Mouse (Mus musculus): ENCODE measurements around the gene Cacnb1. TPM values are rescaled to one million over a fixed set of nuclear protein-coding genes. Genes with fewer than 3 reads are reported as not detected.

Gene Cacnb1
- polyA plus RNA-seq, 1 experiment from 2014 or later = 6.5 TPM

DNA sequence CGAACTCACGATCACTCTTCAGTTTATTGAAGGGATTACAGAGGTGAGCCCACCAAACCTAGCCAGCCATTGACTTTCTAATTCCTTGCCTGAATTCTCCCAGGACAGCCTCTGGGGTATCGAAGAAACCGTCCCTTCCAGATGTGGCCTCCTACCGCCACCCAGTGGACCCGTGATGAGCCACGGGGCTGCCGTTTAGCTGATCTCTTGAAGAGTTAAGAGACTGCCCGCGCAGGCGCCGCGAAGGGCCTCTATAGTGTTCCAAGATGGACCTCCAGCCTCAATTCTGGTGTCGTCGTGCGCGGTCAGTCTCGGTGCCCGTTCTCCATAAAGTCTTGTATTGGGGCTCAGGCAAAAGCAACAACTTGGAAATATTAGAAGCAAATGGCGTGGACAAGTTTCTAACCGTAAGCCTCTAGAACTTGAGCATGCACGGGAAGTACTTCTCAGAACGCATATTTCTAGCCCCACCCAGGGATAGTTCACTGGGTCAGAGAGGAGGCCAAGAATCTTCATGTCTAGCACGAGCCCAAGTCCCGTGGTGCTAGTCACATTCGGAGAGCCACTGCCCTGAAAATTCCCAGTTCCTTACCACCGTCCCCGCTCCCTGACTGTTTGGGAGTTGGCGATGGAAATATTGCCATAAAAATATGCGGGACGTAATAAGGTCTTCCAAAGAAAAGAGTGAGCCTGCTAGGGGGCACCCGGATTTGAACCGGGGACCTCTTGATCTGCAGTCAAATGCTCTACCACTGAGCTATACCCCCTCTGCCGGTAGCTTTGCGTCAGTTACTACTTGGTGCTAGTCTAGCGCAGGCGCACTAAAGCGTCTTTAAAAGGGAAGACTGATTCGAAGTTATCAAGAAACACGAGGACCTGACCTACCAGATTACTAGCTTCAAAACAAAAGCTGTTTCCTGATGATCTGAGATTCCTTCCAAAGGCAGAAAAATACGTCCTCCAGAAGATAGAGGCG, 35.0 kb downstream of the Cacnb1 start:
- peaks cover 55% of the 10 kb centered on the region for H3K27me3 ChIP-seq (ENCODE audit: low read depth, poor library complexity, severe bottlenecking)
- peak overlapping the region; percentile 85 for H3K27ac ChIP-seq
- no peaks in the 10 kb centered on the region for H3K9me3 ChIP-seq (replicated peaks)
- peak; percentile 93 for DNase-seq (ENCODE audit: low spot score)
- no peaks in the 10 kb centered on the region for H3K36me3 ChIP-seq
- H3K4me1 ChIP-seq = peaks cover 33% of the 10 kb centered on the region
- peak overlapping the region; percentile 94 for H3K4me3 ChIP-seq
- under 1% methylated on average over 42 of the region's 42 CpGs for WGBS

DNA sequence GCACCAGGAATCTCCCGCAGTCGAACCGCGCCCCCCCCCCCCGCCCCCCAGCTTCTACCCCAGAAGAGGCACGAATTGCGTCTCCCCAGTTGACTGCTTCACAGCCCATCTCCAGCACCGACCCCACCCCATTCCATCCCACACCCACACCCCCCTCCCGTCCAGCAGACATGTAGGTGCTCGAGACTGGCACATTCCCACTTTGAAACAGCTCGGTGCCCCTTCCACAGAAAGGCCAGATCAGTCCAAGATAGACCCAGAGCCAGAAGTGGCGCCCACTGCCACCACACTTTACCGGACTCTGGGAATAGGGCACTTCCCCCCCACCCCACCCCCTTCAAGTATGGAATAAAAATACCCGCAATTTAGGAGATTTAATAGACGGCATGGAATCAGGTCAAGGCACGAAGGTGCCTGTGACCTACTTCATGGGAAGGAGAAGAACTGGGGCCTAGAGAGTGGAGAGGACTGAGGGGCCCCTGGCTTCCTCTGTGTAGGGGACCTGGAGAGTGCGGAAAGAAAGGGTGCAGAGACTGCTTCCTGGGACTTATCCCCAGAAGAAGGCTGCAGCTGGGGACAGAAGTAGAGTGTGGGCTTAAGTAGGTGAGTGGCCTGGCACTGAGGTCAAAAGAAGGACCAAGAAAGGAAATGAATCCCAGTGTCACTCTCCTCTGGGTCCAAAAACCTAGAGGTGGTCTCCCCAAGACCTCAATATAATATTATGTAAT, 35.9 kb downstream of the Cacnb1 start:
- peak; percentile 38 for DNase-seq (ENCODE audit: low spot score)
- Histone ChIP-seq H3K36me3 (no peaks in the 10 kb centered on the region), H3K4me1 (peaks cover 33% of the 10 kb centered on the region), H3K4me3 (peak overlapping the region; percentile 94), H3K27me3 (ENCODE audit: low read depth, poor library complexity, severe bottlenecking) (peaks cover 57% of the 10 kb centered on the region), H3K9me3 (replicated peaks) (no peaks in the 10 kb centered on the region), H3K27ac (peak overlapping the region; percentile 54)
- 29% methylated on average over 16 of the region's 17 CpGs for WGBS

DNA sequence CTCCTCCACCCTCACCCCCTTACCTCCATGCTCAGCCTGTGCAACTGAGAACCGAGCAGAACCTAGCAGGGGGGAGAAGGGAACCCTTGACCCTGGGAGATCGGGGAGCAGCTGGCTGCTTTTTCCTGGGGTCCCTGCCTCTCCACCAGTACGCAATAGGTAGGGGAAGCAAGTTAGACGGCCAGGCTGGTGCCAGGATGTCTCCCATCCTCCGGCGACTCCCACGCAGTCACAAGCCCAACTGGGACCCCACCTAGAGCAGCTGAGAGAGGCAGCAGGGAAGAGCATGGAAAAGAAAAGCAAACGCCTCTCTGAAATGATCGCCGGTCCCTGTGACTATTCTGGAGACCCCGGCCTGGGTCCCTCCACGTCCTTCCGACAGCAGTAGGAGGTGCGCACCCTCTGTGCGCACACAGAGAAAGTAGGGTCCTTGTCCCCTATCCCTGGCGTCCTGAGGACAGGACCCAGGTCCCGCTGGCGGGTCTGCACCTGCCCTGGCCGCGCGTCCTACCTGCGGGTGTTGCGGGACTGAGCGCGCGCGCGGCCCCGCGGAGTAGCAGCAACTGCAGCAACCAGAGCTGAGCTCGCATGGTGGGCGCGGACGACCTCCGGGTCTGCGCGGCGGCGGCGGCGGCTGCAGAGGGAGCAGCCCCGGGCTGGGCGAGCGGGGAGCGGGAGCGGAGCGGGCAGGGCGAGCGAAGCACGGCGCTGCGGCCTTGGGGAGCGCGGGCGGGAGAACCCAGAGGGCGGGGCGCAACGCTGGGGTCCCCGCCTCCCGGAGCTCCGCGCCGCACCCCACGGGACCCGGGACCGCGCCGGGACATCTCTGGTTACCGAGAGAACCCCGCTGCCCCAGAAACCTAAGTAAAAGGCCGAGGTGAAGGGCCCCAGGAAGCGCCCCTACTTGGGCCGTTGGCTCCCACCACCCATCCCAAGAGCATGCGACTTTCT, 36.8 kb downstream of the Cacnb1 start, which contains the start of gene Plxdc1:
Gene Plxdc1 (minus strand): TSS at position 718 of the 951 bp plus-strand sequence.
- H3K27ac ChIP-seq = peak within 1 kb of the TSS; percentile 54
- H3K27me3 ChIP-seq (ENCODE audit: low read depth, poor library complexity, severe bottlenecking) = peaks cover 57% of the 10 kb centered on the region
- 3% methylated on average over 71 of the region's 74 CpGs for WGBS

GRCm38 (mm10) chr11:97983983-97984382, 38.9 kb downstream of the Cacnb1 start:
- no peak overlapping the region for H3K4me3 ChIP-seq
- H3K9me3 ChIP-seq (replicated peaks) = no peaks in the 10 kb centered on the region
- H3K27ac ChIP-seq = no peak overlapping the region
- WGBS = 84% methylated on average over 1 of the region's 1 CpGs
- H3K27me3 ChIP-seq (ENCODE audit: low read depth, poor library complexity, severe bottlenecking) = peaks cover 47% of the 10 kb centered on the region
- no peaks in the 10 kb centered on the region for H3K36me3 ChIP-seq
- DNase-seq (ENCODE audit: low spot score) = no peak
- peaks cover 39% of the 10 kb centered on the region for H3K4me1 ChIP-seq

More for the DNA sequence above, 36.8 kb downstream of the Cacnb1 start, which contains the start of gene Plxdc1:
- Histone ChIP-seq H3K4me1 (peaks cover 41% of the 10 kb centered on the region), H3K4me3 (peak within 1 kb of the TSS; percentile 94), H3K36me3 (no peaks in the 10 kb centered on the region), H3K9me3 (replicated peaks) (no peaks in the 10 kb centered on the region)
- peak; percentile 63 for DNase-seq (ENCODE audit: low spot score)

DNA sequence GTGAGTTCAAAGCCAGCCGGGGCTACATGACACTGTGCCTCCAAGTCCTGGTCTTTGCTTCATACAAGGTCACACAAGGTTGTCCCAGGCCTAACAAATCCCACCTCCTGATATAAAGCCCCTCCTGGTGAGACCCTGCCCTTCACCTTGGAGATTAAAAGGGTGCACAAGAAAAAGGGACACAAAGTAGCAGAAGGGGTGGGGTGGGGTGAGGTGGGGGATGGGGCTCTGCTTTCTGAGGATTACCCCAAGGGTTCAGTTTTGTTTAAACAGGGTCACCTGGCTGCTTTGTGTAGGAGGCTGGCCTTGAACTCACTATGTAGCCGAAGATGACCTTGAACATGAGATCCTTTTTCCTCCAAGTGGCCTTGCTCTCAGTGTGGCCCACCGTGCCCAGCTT, 39.3 kb downstream of the Cacnb1 start:
- no peaks in the 10 kb centered on the region for H3K36me3 ChIP-seq
- H3K27ac ChIP-seq = 0 out of 2 replicates have a peak overlapping the region, but pooled peaks have one; percentile 16
- H3K4me3 ChIP-seq = no peak overlapping the region
- DNase-seq (ENCODE audit: low spot score) = no peak
- 94% methylated on average over 3 of the region's 3 CpGs for WGBS
- H3K27me3 ChIP-seq (ENCODE audit: low read depth, poor library complexity, severe bottlenecking) = peaks cover 47% of the 10 kb centered on the region
- no peaks in the 10 kb centered on the region for H3K9me3 ChIP-seq (replicated peaks)
- H3K4me1 ChIP-seq = peaks cover 39% of the 10 kb centered on the region

GRCm38 (mm10) chr11:97982721-97983120, 40.1 kb downstream of the Cacnb1 start:
- Histone ChIP-seq H3K27me3 (ENCODE audit: low read depth, poor library complexity, severe bottlenecking) (peaks cover 51% of the 10 kb centered on the region), H3K27ac (peak overlapping the region; percentile 16; the same call in 1 of the 2 replicates), H3K4me3 (no peak overlapping the region), H3K4me1 (peaks cover 39% of the 10 kb centered on the region), H3K36me3 (no peaks in the 10 kb centered on the region), H3K9me3 (replicated peaks) (no peaks in the 10 kb centered on the region)
- 88% methylated on average over 9 of the region's 9 CpGs for WGBS
- no peak for DNase-seq (ENCODE audit: low spot score)

DNA sequence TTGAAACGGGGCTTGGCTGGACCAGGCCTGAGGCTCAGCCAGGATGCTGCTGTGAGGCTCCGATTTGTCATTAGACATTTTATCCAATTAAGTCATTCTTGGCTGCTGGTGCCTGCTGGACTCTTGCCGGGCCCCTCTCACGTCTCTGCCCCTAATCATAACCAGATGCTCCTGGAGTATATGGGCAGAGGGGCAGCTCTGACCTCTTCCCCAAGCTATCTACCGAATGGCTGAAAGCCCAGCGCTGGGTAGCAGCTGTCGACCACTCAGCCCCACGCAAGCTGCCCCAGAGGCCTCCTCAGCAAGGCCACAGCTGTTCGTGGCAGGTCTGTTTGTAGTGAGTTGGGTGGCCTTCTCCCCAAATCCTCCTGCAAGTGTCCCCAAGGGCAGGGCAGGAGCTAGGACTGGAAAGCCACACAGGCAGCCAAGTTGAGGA, 42.3 kb downstream of the Cacnb1 start:
- Histone ChIP-seq H3K4me1 (peaks cover 23% of the 10 kb centered on the region), H3K9me3 (replicated peaks) (no peaks in the 10 kb centered on the region), H3K27me3 (ENCODE audit: low read depth, poor library complexity, severe bottlenecking) (peaks cover 37% of the 10 kb centered on the region), H3K36me3 (no peaks in the 10 kb centered on the region), H3K27ac (peak overlapping the region; percentile 86), H3K4me3 (peak overlapping the region; percentile 35)
- peak; percentile 70 for DNase-seq (ENCODE audit: low spot score)
- WGBS = 23% methylated on average over 9 of the region's 9 CpGs

DNA sequence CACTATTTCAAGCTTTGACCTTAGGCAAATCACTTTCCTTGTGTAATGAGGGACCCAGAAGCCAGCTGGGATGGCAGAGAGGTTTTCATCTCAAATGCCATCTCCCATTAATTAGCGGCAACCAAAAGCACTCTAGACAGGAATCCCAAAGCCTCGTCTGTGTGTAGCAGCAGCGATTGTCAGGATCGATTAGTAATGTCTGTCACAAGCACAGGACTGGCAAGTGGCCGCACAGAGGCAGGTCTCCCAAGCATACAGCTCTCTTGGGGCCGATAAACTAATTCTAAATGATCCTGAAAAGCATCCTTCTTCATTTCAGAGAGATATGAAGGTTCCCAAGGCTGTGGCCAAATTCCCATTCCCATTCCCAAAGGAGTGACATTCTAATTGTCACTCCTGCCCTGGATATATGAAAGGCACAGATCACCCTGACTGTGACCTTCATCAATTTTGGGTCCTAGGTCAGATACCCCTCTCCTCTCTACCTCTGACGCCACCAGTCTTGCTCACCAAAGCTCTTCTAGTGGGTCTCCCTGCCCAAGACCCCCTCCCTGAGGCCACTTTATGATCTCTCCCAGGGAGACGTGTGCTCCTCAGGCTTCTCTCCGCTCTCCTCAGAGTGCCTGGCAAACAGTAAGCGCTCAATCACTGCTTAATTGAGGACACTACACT, 42.9 kb downstream of the Cacnb1 start:
- H3K4me3 ChIP-seq = peak overlapping the region; percentile 35
- DNase-seq (ENCODE audit: low spot score) = no peak
- peaks cover 22% of the 10 kb centered on the region for H3K4me1 ChIP-seq
- peaks cover 31% of the 10 kb centered on the region for H3K27me3 ChIP-seq (ENCODE audit: low read depth, poor library complexity, severe bottlenecking)
- H3K27ac ChIP-seq = peak overlapping the region; percentile 86
- no peaks in the 10 kb centered on the region for H3K36me3 ChIP-seq
- no peaks in the 10 kb centered on the region for H3K9me3 ChIP-seq (replicated peaks)
- WGBS = 61% methylated on average over 10 of the region's 10 CpGs

- no peaks in the 10 kb centered on the region for H3K36me3 ChIP-seq
- no peak overlapping the region for H3K4me3 ChIP-seq
- no peaks in the 10 kb centered on the region for H3K9me3 ChIP-seq (replicated peaks)
- H3K27me3 ChIP-seq (ENCODE audit: low read depth, poor library complexity, severe bottlenecking) = peaks cover 15% of the 10 kb centered on the region; the same call in 1 of the 2 replicates
- WGBS = 88% methylated on average over 13 of the region's 13 CpGs
- peaks cover 22% of the 10 kb centered on the region for H3K4me1 ChIP-seq
- 0 out of 2 replicates have a peak overlapping the region, but pooled peaks have one; percentile 4 for H3K27ac ChIP-seq
- no peak for DNase-seq (ENCODE audit: low spot score)
Observed at GRCm38 (mm10) chr11:97978392-97978791, 44.4 kb downstream of the Cacnb1 start.

- no peak for DNase-seq (ENCODE audit: low spot score)
- Histone ChIP-seq H3K9me3 (replicated peaks) (no peaks in the 10 kb centered on the region), H3K4me1 (peaks cover 22% of the 10 kb centered on the region), H3K27ac (0 out of 2 replicates have a peak overlapping the region, but pooled peaks have one; percentile 4), H3K36me3 (no peaks in the 10 kb centered on the region), H3K4me3 (no peak overlapping the region), H3K27me3 (ENCODE audit: low read depth, poor library complexity, severe bottlenecking) (0 out of 2 replicates have a peak, but pooled peaks cover 9% of the 10 kb centered on the region)
- WGBS = 79% methylated on average over 5 of the region's 5 CpGs
Observed at GRCm38 (mm10) chr11:97977797-97978196, 45.0 kb downstream of the Cacnb1 start.

GRCm38 (mm10) chr11:97974746-97975145, 48.1 kb downstream of the Cacnb1 start:
- Histone ChIP-seq H3K27ac (no peak overlapping the region), H3K36me3 (no peaks in the 10 kb centered on the region), H3K4me1 (peaks cover 2% of the 10 kb centered on the region; the same call in 1 of the 2 replicates), H3K27me3 (ENCODE audit: low read depth, poor library complexity, severe bottlenecking) (peaks cover 7% of the 10 kb centered on the region; the same call in 1 of the 2 replicates), H3K9me3 (replicated peaks) (no peaks in the 10 kb centered on the region), H3K4me3 (no peak overlapping the region)
- 87% methylated on average over 5 of the region's 5 CpGs for WGBS
- no peak for DNase-seq (ENCODE audit: low spot score)
